Mouse (Mus musculus): ENCODE measurements around the gene Gm6904. TPM values are rescaled to one million over a fixed set of nuclear protein-coding genes. Genes with fewer than 3 reads are reported as not detected.

Gm6904 gene
- polyA plus RNA-seq, 1 experiment from 2014 or later, result not detected

Other genes starting within 250 kb of the Gm6904 start
- gene 1700129C05Rik, start 117.3 kb downstream of the Gm6904 start, polyA plus RNA-seq (2015; fragmentation: Nextera tagmentation; extraction: Ambion mirVana), result not detected in 2 replicates
- gene Gm5142, start 81.5 kb downstream of the Gm6904 start, polyA plus RNA-seq (2015; fragmentation: Nextera tagmentation; extraction: Ambion mirVana), result not detected in 2 replicates
- 79.1 and 83.6 TPM in 2 replicates for gene Rcbtb1, start 59.0 kb downstream of the Gm6904 start, polyA plus RNA-seq (2015; fragmentation: Nextera tagmentation; extraction: Ambion mirVana)
- gene Phf11a, start 37.3 kb upstream of the Gm6904 start, polyA plus RNA-seq (2015; fragmentation: Nextera tagmentation; extraction: Ambion mirVana), result not detected in 2 replicates
- not detected in 2 replicates for gene Phf11b, start 81.1 kb upstream of the Gm6904 start, polyA plus RNA-seq (2015; fragmentation: Nextera tagmentation; extraction: Ambion mirVana)
- gene Phf11d, start 105.3 kb upstream of the Gm6904 start, polyA plus RNA-seq (2015; fragmentation: Nextera tagmentation; extraction: Ambion mirVana), result 0.16 and 0.19 TPM in 2 replicates
- gene Phf11c, start 135.2 kb upstream of the Gm6904 start, polyA plus RNA-seq (2015; fragmentation: Nextera tagmentation; extraction: Ambion mirVana), result 0.27 and 0.60 TPM in 2 replicates
- 7.1 and 9.6 TPM in 2 replicates for gene Setdb2, start 180.7 kb upstream of the Gm6904 start, polyA plus RNA-seq (2015; fragmentation: Nextera tagmentation; extraction: Ambion mirVana)
- 23.4 and 23.5 TPM in 2 replicates for gene Cab39l, start 180.8 kb upstream of the Gm6904 start, polyA plus RNA-seq (2015; fragmentation: Nextera tagmentation; extraction: Ambion mirVana)